ENCODE assay signal across 8 mouse cellular contexts in the genomic region with DNA sequence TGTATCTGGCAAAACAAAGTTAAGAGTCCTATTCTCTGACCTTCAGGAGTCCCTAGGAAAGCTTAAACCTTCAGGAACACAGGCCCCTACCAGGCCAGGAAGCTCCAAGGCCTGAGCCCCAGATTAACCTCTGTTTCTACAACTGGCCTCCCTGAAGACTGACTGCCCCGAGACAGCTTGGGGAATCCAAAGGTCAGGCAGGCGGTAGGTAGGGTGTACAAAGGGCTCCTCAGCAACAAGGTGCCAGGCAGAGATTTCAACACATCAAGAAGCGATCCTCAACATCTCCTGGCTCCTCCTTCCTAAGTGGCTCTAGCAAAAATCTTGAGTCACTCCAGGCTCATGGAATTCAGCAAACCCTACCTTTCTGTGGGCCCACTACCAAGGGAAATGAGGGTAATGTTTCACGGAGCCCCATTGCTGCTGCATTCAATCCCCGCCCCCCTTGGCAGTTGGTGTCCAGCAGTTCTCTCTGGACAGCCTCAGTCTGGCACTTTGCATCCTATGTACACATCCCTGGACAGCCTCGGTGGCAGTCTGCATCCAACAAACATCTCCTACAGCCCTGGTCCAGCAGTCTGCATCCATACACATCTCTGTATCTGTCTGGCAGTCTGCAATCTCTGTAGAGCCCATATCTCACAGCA. TPM values are rescaled to one million over a fixed set of nuclear protein-coding genes. Genes with fewer than 3 reads are reported as not detected.
DNase-seq lines count a peak whose midpoint lies in the region; ATAC-seq and TF ChIP-seq lines count a peak whose summit lies in the region.

No protein-coding gene starts in this region.

- H3K4me2 ChIP-seq in hindbrain, postnatal 0 days (ENCODE audit: low read depth, low read length), result peak overlapping the region; percentile 72
- H3K4me2 ChIP-seq in liver, embryonic 16.5 days (ENCODE audit: low read depth, low read length), result peak overlapping the region; percentile 62

- H3K27ac ChIP-seq in cerebellum, adult 2 months (ENCODE audit: insufficient read depth, low read length), result no peak overlapping the region
- H3K27ac ChIP-seq in hindbrain, postnatal 0 days, result peak overlapping the region; percentile 74; the same call in 1 of the 2 replicates
- no peak overlapping the region for H3K27ac ChIP-seq in liver, embryonic 16.5 days (ENCODE audit: low read length)

- peak overlapping the region; percentile 82 for H3K4me3 ChIP-seq in cerebellum, adult 2 months (replicated peaks; ENCODE audit: insufficient read depth, low read depth, low read length)
- H3K4me3 ChIP-seq in hindbrain, postnatal 0 days (ENCODE audit: low read length), result peak overlapping the region; percentile 90
- H3K4me3 ChIP-seq in liver, embryonic 16.5 days (ENCODE audit: low read depth, low read length), result peak overlapping the region; percentile 94

- DNase-seq in cerebellum, adult 2 months, result no peak
- no peak for DNase-seq in cerebellum, adult 9-10 months
- DNase-seq in NIH3T3 (ENCODE audit: low read depth), result peak; percentile 40
- DNase-seq in hindbrain, postnatal 0 days (ENCODE audit: low spot score), result no peak
- DNase-seq in B cell, adult 2 months, result no peak
- DNase-seq in adrenal gland, postnatal 25 days, result no peak
- DNase-seq in spleen, postnatal 10 days (ENCODE audit: low spot score in 2 of 2), result no peak

- ATAC-seq in hindbrain, postnatal 0 days, result no peak
- ATAC-seq in liver, embryonic 16.5 days (ENCODE audit: low read depth), result no peak

- peak overlapping the region; percentile 80 for H3K9ac ChIP-seq in hindbrain, postnatal 0 days (replicated peaks; ENCODE audit: low read length)
- H3K9ac ChIP-seq in liver, embryonic 16.5 days (ENCODE audit: low read depth, low read length), result peak overlapping the region; percentile 94

- no peak for TF ChIP-seq CTCF in cerebellum, adult 2 months (IDR thresholded peaks at IDR 0.05; ENCODE audit: borderline replicate concordance, insufficient read depth, low read depth, low read length)
- TF ChIP-seq CTCF in hindbrain, postnatal 0 days (IDR thresholded peaks at IDR 0.05; ENCODE audit: low read depth), result no peak

- TF ChIP-seq POLR2A in cerebellum, adult 2 months (IDR thresholded peaks at IDR 0.05; ENCODE audit: borderline replicate concordance, insufficient read depth, low read length), result no peak

- peaks cover 23% of the 10 kb centered on the region; the same call in 1 of the 2 replicates for H3K36me3 ChIP-seq in hindbrain, postnatal 0 days (ENCODE audit: insufficient read depth, low read length)
- peaks cover 16% of the 10 kb centered on the region for H3K36me3 ChIP-seq in liver, embryonic 16.5 days (ENCODE audit: control insufficient read depth, insufficient read depth)

- 40% methylated on average over 6 of the region's 6 CpGs for WGBS in cerebellum, adult 2 months
- WGBS in hindbrain, postnatal 0 days, result 59% methylated on average over 6 of the region's 6 CpGs
- 44% methylated on average over 6 of the region's 6 CpGs for WGBS in liver, embryonic 16.5 days (ENCODE audit: insufficient replicate concordance)

- H3K9me3 ChIP-seq in hindbrain, postnatal 0 days (ENCODE audit: low read length), result no peaks in the 10 kb centered on the region
- no peaks in the 10 kb centered on the region for H3K9me3 ChIP-seq in liver, embryonic 16.5 days (replicated peaks; ENCODE audit: control insufficient read depth, low read length)

- no peaks in the 10 kb centered on the region for H3K27me3 ChIP-seq in cerebellum, adult 2 months (ENCODE audit: control insufficient read depth, insufficient read depth, low read length)
- H3K27me3 ChIP-seq in hindbrain, postnatal 0 days (ENCODE audit: insufficient read depth, low read length), result no peaks in the 10 kb centered on the region
- H3K27me3 ChIP-seq in liver, embryonic 16.5 days (ENCODE audit: control insufficient read depth, insufficient read depth, low read depth, low read length), result no peaks in the 10 kb centered on the region

- peaks cover 9% of the 10 kb centered on the region for H3K4me1 ChIP-seq in cerebellum, adult 2 months (ENCODE audit: control insufficient read depth, insufficient read depth, low read length)
- H3K4me1 ChIP-seq in hindbrain, postnatal 0 days (ENCODE audit: insufficient read depth, low read length), result peaks cover 6% of the 10 kb centered on the region; the same call in 1 of the 2 replicates
- H3K4me1 ChIP-seq in liver, embryonic 16.5 days (ENCODE audit: control insufficient read depth, low read depth, low read length), result peaks cover 18% of the 10 kb centered on the region

RNA-seq across cellular contexts. Expression of gene Uck1, which starts 0.9 kb away (rescaled TPM):
- 72.0 and 74.4 TPM in 2 replicates for polyA plus RNA-seq in cerebellum, adult 2 months (2012; rRNA removed)
- 115 and 138 TPM in 2 replicates for total RNA-seq in hindbrain, postnatal 0 days (2014; rRNA removed)
- polyA plus RNA-seq in hindbrain, postnatal 0 days (2015; fragmentation: Nextera tagmentation; extraction: Ambion mirVana), result 90.8 and 92.5 TPM in 2 replicates
- polyA plus RNA-seq in liver, embryonic 16.5 days (2015; fragmentation: Nextera tagmentation; extraction: Ambion mirVana), result 27.9 and 28.5 TPM in 2 replicates
- 120 and 132 TPM in 2 replicates for total RNA-seq in adrenal gland, postnatal 25 days (2021)

RNA-seq across cellular contexts. Expression of gene Pomt1, which starts 22.6 kb away (rescaled TPM):
- polyA plus RNA-seq in cerebellum, adult 2 months (2012; rRNA removed), result 23.1 and 23.9 TPM in 2 replicates
- 41.2 and 41.8 TPM in 2 replicates for total RNA-seq in hindbrain, postnatal 0 days (2014; rRNA removed)
- 18.0 and 19.4 TPM in 2 replicates for polyA plus RNA-seq in hindbrain, postnatal 0 days (2015; fragmentation: Nextera tagmentation; extraction: Ambion mirVana)
- 12.1 and 13.2 TPM in 2 replicates for polyA plus RNA-seq in liver, embryonic 16.5 days (2015; fragmentation: Nextera tagmentation; extraction: Ambion mirVana)
- total RNA-seq in adrenal gland, postnatal 25 days (2021), result 47.0 and 54.2 TPM in 2 replicates

RNA-seq across cellular contexts. Expression of gene Golga2, which starts 28.2 kb away (rescaled TPM):
- 74.0 TPM in 2 replicates for polyA plus RNA-seq in cerebellum, adult 2 months (2012; rRNA removed)
- total RNA-seq in hindbrain, postnatal 0 days (2014; rRNA removed), result 49.3 and 55.8 TPM in 2 replicates
- 24.4 and 25.7 TPM in 2 replicates for polyA plus RNA-seq in hindbrain, postnatal 0 days (2015; fragmentation: Nextera tagmentation; extraction: Ambion mirVana)
- 9.5 and 10.0 TPM in 2 replicates for polyA plus RNA-seq in liver, embryonic 16.5 days (2015; fragmentation: Nextera tagmentation; extraction: Ambion mirVana)
- total RNA-seq in adrenal gland, postnatal 25 days (2021), result 65.1 and 87.7 TPM in 2 replicates

RNA-seq across cellular contexts. Expression of gene Swi5, which starts 28.9 kb away (rescaled TPM):
- 242 and 270 TPM in 2 replicates for polyA plus RNA-seq in cerebellum, adult 2 months (2012; rRNA removed)
- total RNA-seq in hindbrain, postnatal 0 days (2014; rRNA removed), result 302 and 319 TPM in 2 replicates
- 487 and 513 TPM in 2 replicates for polyA plus RNA-seq in hindbrain, postnatal 0 days (2015; fragmentation: Nextera tagmentation; extraction: Ambion mirVana)
- polyA plus RNA-seq in liver, embryonic 16.5 days (2015; fragmentation: Nextera tagmentation; extraction: Ambion mirVana), result 134 and 157 TPM in 2 replicates
- 276 and 297 TPM in 2 replicates for total RNA-seq in adrenal gland, postnatal 25 days (2021)
